In the genomic region with DNA sequence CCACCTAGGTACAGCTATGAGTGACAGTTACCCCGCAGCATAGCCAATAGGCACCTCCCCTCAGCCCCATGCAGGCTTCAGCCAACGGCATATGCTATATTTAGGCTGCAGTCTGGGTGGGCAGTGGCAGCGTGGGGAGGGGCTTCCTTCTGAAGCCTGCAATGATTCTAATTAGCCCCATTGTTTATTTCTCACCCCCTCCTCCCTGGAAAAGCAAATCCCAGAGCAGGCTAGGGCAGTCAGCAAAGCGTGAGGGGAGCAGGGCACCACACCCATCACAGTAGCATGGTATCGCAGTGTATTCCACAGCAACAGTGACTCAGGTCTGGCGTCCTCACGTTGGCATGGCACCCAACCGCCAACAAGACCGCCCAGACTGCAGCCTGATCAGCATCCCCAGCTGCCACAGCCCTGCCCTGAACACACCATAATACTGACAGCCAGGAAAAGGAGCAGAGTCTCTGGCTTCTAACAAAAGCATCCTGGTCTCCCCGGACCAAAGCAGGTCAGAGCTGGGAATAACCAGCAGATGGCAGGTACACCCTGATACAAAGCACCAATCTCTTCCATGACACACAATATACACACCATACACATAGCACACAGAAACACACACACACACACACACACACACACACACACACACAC, we compare ENCODE assay signal across 8 mouse cellular contexts. TPM values are rescaled to one million over a fixed set of nuclear protein-coding genes. Genes with fewer than 3 reads are reported as not detected.
DNase-seq lines count a peak whose midpoint lies in the region; ATAC-seq and TF ChIP-seq lines count a peak whose summit lies in the region.

No protein-coding gene starts in this region.

- no peak for TF ChIP-seq POLR2A in brain, embryonic 14.5 days (IDR thresholded peaks at IDR 0.05; ENCODE audit: borderline replicate concordance, extremely low read depth, insufficient read depth, insufficient read length, poor library complexity, severe bottlenecking)

- TF ChIP-seq CTCF in kidney, postnatal 0 days (IDR thresholded peaks at IDR 0.05; ENCODE audit: low read depth), result peak; percentile 35; the same call in 1 of the 2 replicates
- peak; percentile 21; the same call in 1 of the 2 replicates for TF ChIP-seq CTCF in brain, embryonic 14.5 days (IDR thresholded peaks at IDR 0.05; ENCODE audit: borderline replicate concordance, extremely low read depth, insufficient read depth, insufficient read length)
- TF ChIP-seq CTCF in forebrain, postnatal 0 days (IDR thresholded peaks at IDR 0.05; ENCODE audit: low read depth), result peak; percentile 46

- H3K9ac ChIP-seq in kidney, postnatal 0 days (ENCODE audit: low read depth, low read length), result no peak overlapping the region
- H3K9ac ChIP-seq in forebrain, postnatal 0 days, result peak overlapping the region; percentile 39; the same call in 1 of the 2 replicates
- H3K9ac ChIP-seq in midbrain, embryonic 15.5 days, result peak overlapping the region; percentile 25

- no peaks in the 10 kb centered on the region for H3K27me3 ChIP-seq in kidney, postnatal 0 days (ENCODE audit: insufficient read depth, low read length)
- no peaks in the 10 kb centered on the region for H3K27me3 ChIP-seq in forebrain, postnatal 0 days (ENCODE audit: insufficient read depth, low read length)
- no peaks in the 10 kb centered on the region for H3K27me3 ChIP-seq in midbrain, embryonic 15.5 days (replicated peaks)

- peaks cover 15% of the 10 kb centered on the region for H3K4me1 ChIP-seq in kidney, postnatal 0 days (replicated peaks; ENCODE audit: insufficient read depth, low read length)
- peaks cover 33% of the 10 kb centered on the region for H3K4me1 ChIP-seq in forebrain, postnatal 0 days (ENCODE audit: insufficient read depth)
- H3K4me1 ChIP-seq in midbrain, embryonic 15.5 days, result peaks cover 44% of the 10 kb centered on the region

- no peaks in the 10 kb centered on the region for H3K9me3 ChIP-seq in kidney, postnatal 0 days (replicated peaks; ENCODE audit: low read length)
- no peaks in the 10 kb centered on the region for H3K9me3 ChIP-seq in forebrain, postnatal 0 days (ENCODE audit: low read length)
- H3K9me3 ChIP-seq in midbrain, embryonic 15.5 days, result no peaks in the 10 kb centered on the region

- no peak overlapping the region for H3K27ac ChIP-seq in kidney, postnatal 0 days
- H3K27ac ChIP-seq in forebrain, postnatal 0 days (ENCODE audit: low read depth, low read length), result peak overlapping the region; percentile 82
- peak overlapping the region; percentile 81 for H3K27ac ChIP-seq in midbrain, embryonic 15.5 days

- H3K36me3 ChIP-seq in kidney, postnatal 0 days (ENCODE audit: insufficient read depth, low read length), result no peaks in the 10 kb centered on the region
- no peaks in the 10 kb centered on the region for H3K36me3 ChIP-seq in forebrain, postnatal 0 days (ENCODE audit: insufficient read depth)
- no peaks in the 10 kb centered on the region for H3K36me3 ChIP-seq in midbrain, embryonic 15.5 days (replicated peaks)

- H3K4me3 ChIP-seq in kidney, postnatal 0 days (replicated peaks; ENCODE audit: low read depth, low read length), result no peak overlapping the region
- no peak overlapping the region for H3K4me3 ChIP-seq in forebrain, postnatal 0 days (ENCODE audit: low read depth, low read length)
- H3K4me3 ChIP-seq in midbrain, embryonic 15.5 days, result 0 out of 2 replicates have a peak overlapping the region, but pooled peaks have one; percentile 2

- ATAC-seq in kidney, postnatal 0 days (replicated peaks; ENCODE audit: low FRiP score, low read depth), result peak; percentile 61
- peak; percentile 92 for ATAC-seq in forebrain, postnatal 0 days
- ATAC-seq in midbrain, embryonic 15.5 days (replicated peaks), result peak; percentile 87
- no peak for ATAC-seq in monocyte, adult 5-6 weeks (replicated peaks; ENCODE audit: insufficient number of reproducible peaks, low FRiP score, low TSS enrichment, poor library complexity, severe bottlenecking)

- no peak overlapping the region for H3K4me2 ChIP-seq in kidney, postnatal 0 days (ENCODE audit: low read length)
- H3K4me2 ChIP-seq in forebrain, postnatal 0 days (ENCODE audit: low read depth), result peak overlapping the region; percentile 38
- H3K4me2 ChIP-seq in midbrain, embryonic 15.5 days, result peak overlapping the region; percentile 38

- 6% methylated on average over 10 of the region's 10 CpGs for WGBS in kidney, postnatal 0 days
- under 1% methylated on average over 10 of the region's 10 CpGs for WGBS in forebrain, postnatal 0 days
- under 1% methylated on average over 10 of the region's 10 CpGs for WGBS in midbrain, embryonic 15.5 days

- no peak for DNase-seq in kidney, postnatal 0 days (ENCODE audit: low spot score)
- no peak for DNase-seq in kidney, postnatal 36 days
- DNase-seq in brain, embryonic 14.5 days (ENCODE audit: low read depth), result peak; percentile 94
- DNase-seq in forebrain, postnatal 0 days, result peak; percentile 85
- peak; percentile 65 to 70 for DNase-seq in layer of hippocampus, postnatal 14 days (ENCODE audit: low spot score in 2 of 2)
- no peak for DNase-seq in adipocyte (ENCODE audit: low spot score)

RNA-seq across cellular contexts. Expression of a gene that starts 4.0 kb away (rescaled TPM):
- 0.04 TPM in 1 of 2 replicates, not detected in the other for polyA plus RNA-seq in kidney, postnatal 0 days (2015; fragmentation: Nextera tagmentation; extraction: Ambion mirVana)
- 1.4 and 1.9 TPM in 2 replicates for polyA plus RNA-seq in brain, embryonic 14.5 days (2012; rRNA removed)
- total RNA-seq in forebrain, postnatal 0 days (2014; rRNA removed), result 1.5 and 2.0 TPM in 2 replicates
- 0.13 TPM in 2 replicates for polyA plus RNA-seq in forebrain, postnatal 0 days (2015; fragmentation: Nextera tagmentation; extraction: Ambion mirVana)
- total RNA-seq in layer of hippocampus, postnatal 14 days (2021), result 1 to 10 TPM in 1 of 2 experiments, under 1 TPM in 1; 0.60 to 1.2 TPM
- polyA plus RNA-seq in midbrain, embryonic 15.5 days (2015; fragmentation: Nextera tagmentation; extraction: Ambion mirVana), result 0.18 and 0.25 TPM in 2 replicates
- total RNA-seq in monocyte, adult 5-6 weeks (2017), result not detected in 3 replicates

RNA-seq across cellular contexts. Expression of a gene that starts 17.0 kb away (rescaled TPM):
- polyA plus RNA-seq in kidney, postnatal 0 days (2015; fragmentation: Nextera tagmentation; extraction: Ambion mirVana), result 21.3 and 23.1 TPM in 2 replicates
- 163 and 195 TPM in 2 replicates for polyA plus RNA-seq in brain, embryonic 14.5 days (2012; rRNA removed)
- total RNA-seq in forebrain, postnatal 0 days (2014; rRNA removed), result 242 and 257 TPM in 2 replicates
- polyA plus RNA-seq in forebrain, postnatal 0 days (2015; fragmentation: Nextera tagmentation; extraction: Ambion mirVana), result 140 and 149 TPM in 2 replicates
- total RNA-seq in layer of hippocampus, postnatal 14 days (2021), result 10 to 100 TPM; 48.4 to 57.6 TPM
- 211 and 216 TPM in 2 replicates for polyA plus RNA-seq in midbrain, embryonic 15.5 days (2015; fragmentation: Nextera tagmentation; extraction: Ambion mirVana)
- 10.2 to 26.9 TPM (median 12.7 TPM) in 3 replicates for total RNA-seq in monocyte, adult 5-6 weeks (2017)

RNA-seq across cellular contexts. Expression of a gene that starts 53.6 kb away (rescaled TPM):
- 24.2 and 25.8 TPM in 2 replicates for polyA plus RNA-seq in kidney, postnatal 0 days (2015; fragmentation: Nextera tagmentation; extraction: Ambion mirVana)
- 31.0 and 32.8 TPM in 2 replicates for polyA plus RNA-seq in brain, embryonic 14.5 days (2012; rRNA removed)
- total RNA-seq in forebrain, postnatal 0 days (2014; rRNA removed), result 32.2 and 39.8 TPM in 2 replicates
- 28.8 and 33.2 TPM in 2 replicates for polyA plus RNA-seq in forebrain, postnatal 0 days (2015; fragmentation: Nextera tagmentation; extraction: Ambion mirVana)
- 10 to 100 TPM; 25.9 TPM for total RNA-seq in layer of hippocampus, postnatal 14 days (2021)
- polyA plus RNA-seq in midbrain, embryonic 15.5 days (2015; fragmentation: Nextera tagmentation; extraction: Ambion mirVana), result 27.6 and 29.8 TPM in 2 replicates
- total RNA-seq in monocyte, adult 5-6 weeks (2017), result 3.4 to 8.6 TPM (median 3.7 TPM) in 3 replicates

Comparison
In these comparisons a context has a peak if more than half of its experiments do, and no peak if none do; other contexts are left out.
1. DNase-seq: peak in brain, embryonic 14.5 days (single experiment), forebrain, postnatal 0 days (single experiment) and layer of hippocampus, postnatal 14 days (2 of 2); none in kidney, postnatal 0 days (single experiment), kidney, postnatal 36 days (0 of 2) and adipocyte (single experiment).
2. Peak in every context shown above with its lines, with median percentiles within 50 percentile points of each other: CTCF ChIP-seq.